Mouse (Mus musculus) stomach, embryonic 15.5 days (tissue): ENCODE measurements around the gene Gm21969. TPM values are rescaled to one million over a fixed set of nuclear protein-coding genes. Genes with fewer than 3 reads are reported as not detected.
A peak's percentile ranks its signal among the peaks of the same experiment; 100 is the strongest.

Source experiments
- ATAC-seq: fragments of 200-750 bp; cut with Nextera tagmentation; 2 replicates; pipeline ENCODE4 v1.8.0; 2017; ENCODE audit warnings: low read depth, moderate number of reproducible peaks, moderate TSS enrichment; ENCODE audit not compliant: insufficient read depth, low FRiP score
- H3K27ac ChIP-seq: fragments of 300-500 bp; sonication (generic); 2 replicates; pipeline ENCODE4 v1.5.1; 2015; ENCODE audit warnings: mild to moderate bottlenecking, inconsistent platforms
- H3K27me3 ChIP-seq: fragments of 300-500 bp; sonication (generic); replicated peaks from 2 replicates; pipeline ENCODE4 v1.6.1; 2015; ENCODE audit warnings: inconsistent platforms
- H3K36me3 ChIP-seq: fragments of 300-500 bp; sonication (generic); 2 replicates; pipeline ENCODE4 v1.6.1; 2015; ENCODE audit warnings: inconsistent platforms
- H3K4me1 ChIP-seq: fragments of 300-500 bp; sonication (generic); 2 replicates; pipeline ENCODE4 v1.6.1; 2015; ENCODE audit warnings: inconsistent platforms
- H3K4me2 ChIP-seq: fragments of 300-500 bp; sonication (generic); 2 replicates; pipeline ENCODE4 v1.6.1; 2015; ENCODE audit warnings: mild to moderate bottlenecking, inconsistent platforms
- H3K4me3 ChIP-seq: fragments of 300-500 bp; sonication (generic); replicated peaks from 2 replicates; pipeline ENCODE4 v1.5.1; 2015; ENCODE audit warnings: inconsistent platforms
- H3K9ac ChIP-seq: fragments of 300-500 bp; sonication (generic); 2 replicates; pipeline ENCODE4 v1.6.1; 2015; ENCODE audit warnings: inconsistent platforms
- H3K9me3 ChIP-seq: fragments of 300-500 bp; sonication (generic); 2 replicates; pipeline ENCODE4 v1.6.1; 2016; ENCODE audit warnings: inconsistent platforms
- WGBS: fragments of 180-500 bp; shearing (Covaris S2); methylation state at CpG from one replicate; pipeline ENCODE4 v1.1.7; 2015; 5-methylcytosine and 5-hydroxymethylcytosine counted together
- polyA plus RNA-seq: library from polyadenylated mRNA; unstranded; fragments of >200 nt; fragmentation: Nextera tagmentation; extraction: Ambion mirVana; gene quantifications from 2 replicates; pipeline ENCODE4 v1.2.1, GENCODE M21; 2015

The Gm21969 gene
- polyA plus RNA-seq, 1 experiment from 2014 or later, result not detected

DNA sequence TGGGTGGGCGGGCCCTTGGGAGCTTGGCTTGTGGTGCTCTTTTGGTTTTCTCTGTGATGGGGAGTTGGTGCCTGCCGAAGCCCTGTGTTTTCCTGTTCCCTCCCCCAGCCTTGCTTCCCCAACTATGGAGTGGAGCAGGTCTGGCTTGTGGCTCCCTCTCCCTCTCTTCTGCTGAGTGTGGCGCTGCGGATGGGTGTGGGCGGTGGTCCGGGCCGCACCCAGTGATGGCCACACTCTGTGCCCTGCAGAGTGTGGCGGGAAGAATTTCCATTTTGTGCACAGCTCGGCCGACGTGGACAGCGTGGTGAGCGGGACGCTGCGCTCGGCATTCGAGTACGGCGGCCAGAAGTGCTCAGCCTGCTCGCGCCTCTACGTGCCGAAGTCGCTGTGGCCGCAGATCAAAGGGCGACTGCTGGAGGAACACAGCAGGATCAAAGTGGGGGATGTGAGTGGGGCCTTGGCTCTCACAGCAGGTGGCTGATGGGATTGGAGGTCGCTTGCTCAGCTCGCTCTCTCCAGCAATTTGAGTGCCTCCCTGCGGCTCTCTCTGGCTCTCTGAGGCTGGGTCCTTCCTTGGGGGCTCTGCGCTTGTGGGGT, 38.9 kb downstream of the Gm21969 start:
- Histone ChIP-seq H3K9ac (no peak overlapping the region), H3K27me3 (peaks cover 3% of the 10 kb centered on the region; the same call in 1 of the 2 replicates)

DNA sequence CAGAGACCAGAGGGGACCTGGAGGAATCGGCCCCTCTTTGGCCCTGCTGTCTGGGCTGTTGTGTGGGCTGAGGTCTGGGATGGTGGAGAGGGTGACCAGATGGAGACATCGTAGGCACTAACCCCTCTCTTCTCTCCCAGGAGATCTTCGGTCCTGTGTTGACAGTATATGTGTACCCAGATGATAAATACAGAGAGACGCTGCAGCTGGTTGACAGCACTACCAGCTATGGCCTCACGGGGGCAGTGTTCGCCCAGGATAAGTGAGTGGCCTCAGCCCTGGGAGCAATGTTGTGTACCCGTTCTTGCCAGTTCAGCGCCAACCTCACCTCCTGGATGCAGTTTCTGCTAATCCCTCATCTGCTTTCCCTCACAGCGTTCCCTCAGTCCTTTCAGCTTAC, 41.0 kb downstream of the Gm21969 start:
- Histone ChIP-seq H3K27ac (no peak overlapping the region), H3K4me2 (no peak overlapping the region), H3K27me3 (peaks cover 3% of the 10 kb centered on the region; the same call in 1 of the 2 replicates), H3K4me1 (peaks cover 11% of the 10 kb centered on the region; the same call in 1 of the 2 replicates), H3K9ac (no peak overlapping the region), H3K9me3 (no peaks in the 10 kb centered on the region), H3K4me3 (no peak overlapping the region), H3K36me3 (peaks cover 12% of the 10 kb centered on the region)
- 14% methylated on average over 9 of the region's 9 CpGs for WGBS
- no peak for ATAC-seq

More for the DNA sequence above, 38.9 kb downstream of the Gm21969 start:
- H3K9me3 ChIP-seq, result no peaks in the 10 kb centered on the region
- peak overlapping the region; percentile 25 for H3K4me3 ChIP-seq
- ATAC-seq, result no peak; the same call in 1 of the 2 replicates
- WGBS, result 7% methylated on average over 30 of the region's 30 CpGs
- peaks cover 11% of the 10 kb centered on the region; the same call in 1 of the 2 replicates for H3K4me1 ChIP-seq
- peak overlapping the region; percentile 55 for H3K4me2 ChIP-seq
- no peak overlapping the region for H3K27ac ChIP-seq
- H3K36me3 ChIP-seq, result peaks cover 3% of the 10 kb centered on the region

DNA sequence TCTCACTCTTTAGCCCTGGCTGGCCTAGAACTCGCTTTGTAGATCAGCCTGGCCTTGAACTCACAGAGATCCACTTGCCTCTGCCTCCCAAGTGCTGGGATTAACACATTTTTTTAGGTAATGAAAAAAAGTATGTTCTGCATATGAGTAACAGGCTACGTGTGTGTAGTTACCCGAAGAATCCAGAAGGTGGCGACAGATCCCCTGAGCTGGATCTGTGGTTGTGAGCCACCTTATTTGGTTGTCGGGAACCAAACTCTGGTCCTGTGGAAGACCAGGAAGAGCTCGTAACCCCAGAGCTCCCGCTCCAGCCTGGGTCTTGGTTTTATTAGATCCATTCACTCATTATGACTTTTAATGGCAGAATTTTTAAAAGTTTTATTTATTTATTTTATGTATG, 43.9 kb downstream of the Gm21969 start:
- no peak overlapping the region for H3K9ac ChIP-seq
- peaks cover 12% of the 10 kb centered on the region for H3K36me3 ChIP-seq
- no peak overlapping the region for H3K4me3 ChIP-seq
- H3K4me2 ChIP-seq, result no peak overlapping the region
- WGBS, result 86% methylated on average over 7 of the region's 7 CpGs
- no peaks in the 10 kb centered on the region; the same call in 1 of the 2 replicates for H3K27me3 ChIP-seq
- peaks cover 5% of the 10 kb centered on the region; the same call in 1 of the 2 replicates for H3K4me1 ChIP-seq
- no peak overlapping the region for H3K27ac ChIP-seq
- no peaks in the 10 kb centered on the region for H3K9me3 ChIP-seq
- ATAC-seq, result no peak

DNA sequence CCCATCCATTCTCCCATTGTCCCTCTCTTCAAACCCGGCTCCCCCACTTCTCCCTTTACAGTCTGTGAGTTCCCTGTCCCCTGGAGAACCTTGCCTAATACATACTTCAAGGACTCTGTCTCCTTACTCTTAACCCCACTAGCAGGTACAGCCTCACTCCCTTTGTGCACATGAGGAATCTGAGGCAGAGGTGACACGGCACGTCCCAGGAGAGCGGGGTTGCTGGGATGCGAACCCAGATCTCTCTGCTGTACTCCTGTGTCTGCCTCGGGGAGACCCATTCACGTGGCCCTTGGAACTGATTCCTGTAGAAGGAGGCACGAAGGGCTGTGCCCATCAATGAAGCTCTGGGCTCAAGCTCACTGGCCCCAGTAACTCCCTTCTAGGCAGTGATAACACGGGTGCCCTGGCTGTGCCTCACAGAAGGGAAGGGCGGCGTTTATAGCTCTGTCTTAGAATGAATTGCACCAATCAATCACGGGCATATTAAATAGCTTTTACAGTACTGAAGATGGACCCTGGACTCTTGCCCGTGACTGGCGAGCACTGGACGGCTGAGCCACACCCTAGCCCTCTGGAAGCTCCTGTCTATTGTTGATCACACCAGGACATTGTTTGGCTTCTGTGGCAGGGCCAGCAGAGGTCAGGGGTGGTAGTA, 47.2 kb downstream of the Gm21969 start:
- no peaks in the 10 kb centered on the region for H3K27me3 ChIP-seq
- no peak overlapping the region for H3K27ac ChIP-seq

DNA sequence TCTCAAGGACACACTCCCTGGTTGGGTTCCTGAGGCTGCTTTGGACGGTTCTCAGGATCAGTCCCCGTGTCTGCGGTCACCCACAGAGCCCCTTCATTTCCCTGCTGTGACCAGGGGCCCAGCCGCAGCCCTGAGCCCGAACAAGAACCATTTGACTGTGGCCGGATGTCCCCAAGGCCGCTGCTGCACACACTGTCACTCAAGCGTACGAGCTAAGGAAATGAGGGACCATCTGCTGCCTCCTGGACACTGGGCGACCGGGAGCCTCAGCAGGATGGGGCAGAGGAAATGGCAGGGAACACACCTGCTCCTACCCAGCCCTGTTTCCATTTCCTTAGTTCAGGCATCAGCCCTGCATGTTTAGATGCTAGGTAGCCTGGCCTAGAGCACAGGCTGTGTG, 47.9 kb downstream of the Gm21969 start:
- 0 out of 2 replicates have a peak overlapping the region, but pooled peaks have one; percentile 4 for H3K27ac ChIP-seq

More for the DNA sequence above, 47.2 kb downstream of the Gm21969 start:
- ATAC-seq, result no peak
- H3K9me3 ChIP-seq, result no peaks in the 10 kb centered on the region
- 73% methylated on average over 15 of the region's 15 CpGs for WGBS
- no peak overlapping the region for H3K4me2 ChIP-seq
- H3K4me3 ChIP-seq, result no peak overlapping the region
- H3K36me3 ChIP-seq, result peaks cover 9% of the 10 kb centered on the region
- no peak overlapping the region for H3K9ac ChIP-seq
- H3K4me1 ChIP-seq, result no peaks in the 10 kb centered on the region

DNA sequence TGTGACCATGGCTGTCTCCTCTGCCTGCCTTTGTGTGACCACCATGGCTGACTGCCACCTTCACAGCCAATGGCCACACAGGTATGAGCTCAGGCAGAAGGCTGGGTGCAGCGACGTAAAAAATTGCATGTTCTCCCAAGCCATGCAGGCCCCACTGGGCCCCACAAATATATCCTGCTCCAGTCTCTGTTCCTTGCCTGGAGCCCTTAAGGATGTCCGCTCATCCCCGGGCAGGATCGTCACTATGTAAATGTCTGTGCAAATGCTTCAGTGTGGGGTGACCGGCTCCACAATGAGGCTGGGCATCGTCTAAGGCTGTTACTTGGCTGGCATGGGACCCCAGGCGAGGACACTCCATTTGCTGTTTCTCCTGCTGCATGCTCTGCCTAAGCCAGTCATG, 50.3 kb downstream of the Gm21969 start, which contains the start of gene Tas1r2:
Gene Tas1r2 (plus strand): TSS at position 301 of the 400 bp plus-strand sequence.
- H3K4me2 ChIP-seq, result no peak within 1 kb of the TSS
- H3K27ac ChIP-seq, result no peak within 1 kb of the TSS
- no peak within 1 kb of the TSS for H3K4me3 ChIP-seq
- H3K27me3 ChIP-seq, result no peaks in the 10 kb centered on the region
- no peak within 1 kb of the TSS for H3K9ac ChIP-seq
- H3K36me3 ChIP-seq, result peaks cover 7% of the 10 kb centered on the region; the same call in 1 of the 2 replicates
- WGBS, result 76% methylated on average over 8 of the region's 8 CpGs
- no peaks in the 10 kb centered on the region for H3K4me1 ChIP-seq
- ATAC-seq, result no peak
- H3K9me3 ChIP-seq, result no peaks in the 10 kb centered on the region

More for the DNA sequence above, 47.9 kb downstream of the Gm21969 start:
- peaks cover 8% of the 10 kb centered on the region for H3K36me3 ChIP-seq
- no peaks in the 10 kb centered on the region for H3K4me1 ChIP-seq
- ATAC-seq, result no peak; the same call in 1 of the 2 replicates
- H3K9me3 ChIP-seq, result no peaks in the 10 kb centered on the region
- 59% methylated on average over 11 of the region's 11 CpGs for WGBS
- H3K27me3 ChIP-seq, result no peaks in the 10 kb centered on the region
- no peak overlapping the region for H3K4me2 ChIP-seq
- no peak overlapping the region for H3K4me3 ChIP-seq
- H3K9ac ChIP-seq, result no peak overlapping the region

DNA sequence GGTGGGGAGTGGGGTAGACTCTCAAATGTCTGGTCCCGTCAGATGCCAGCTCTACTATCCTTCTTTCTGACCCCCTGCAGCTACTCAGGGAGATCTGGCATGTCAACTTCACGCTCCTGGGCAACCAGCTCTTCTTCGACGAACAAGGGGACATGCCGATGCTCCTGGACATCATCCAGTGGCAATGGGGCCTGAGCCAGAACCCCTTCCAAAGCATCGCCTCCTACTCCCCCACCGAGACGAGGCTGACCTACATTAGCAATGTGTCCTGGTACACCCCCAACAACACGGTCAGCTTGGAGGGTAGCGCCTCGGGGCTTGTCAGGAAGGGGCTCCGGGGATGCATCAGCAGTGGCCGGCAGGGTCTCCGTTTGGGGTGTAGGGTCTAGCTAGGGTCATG, 58.9 kb downstream of the Gm21969 start:
- no peak for ATAC-seq
- Histone ChIP-seq H3K4me2 (no peak overlapping the region), H3K27ac (no peak overlapping the region), H3K9me3 (no peaks in the 10 kb centered on the region), H3K4me1 (no peaks in the 10 kb centered on the region), H3K9ac (no peak overlapping the region), H3K4me3 (no peak overlapping the region), H3K36me3 (no peaks in the 10 kb centered on the region), H3K27me3 (no peaks in the 10 kb centered on the region)
- 87% methylated on average over 14 of the region's 14 CpGs for WGBS

DNA sequence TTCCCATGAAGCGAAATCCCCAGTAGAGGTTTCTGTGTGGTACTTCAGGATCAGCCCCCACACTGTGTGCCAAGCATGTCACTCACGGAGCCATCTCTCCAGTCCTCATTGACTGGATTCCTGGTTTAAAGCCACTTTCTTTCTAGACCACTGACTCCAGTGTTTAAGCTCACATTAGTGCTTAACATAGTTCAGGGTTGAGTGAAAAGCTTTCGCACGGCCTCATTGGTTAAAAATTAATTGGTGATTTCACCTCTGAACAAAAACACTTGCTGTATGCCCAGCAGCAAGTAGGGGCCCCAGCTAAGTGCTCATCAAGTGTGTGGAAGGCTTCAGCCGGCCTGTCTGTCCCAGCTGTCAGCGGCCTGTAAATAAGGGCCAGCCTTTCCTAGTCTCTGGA, 64.6 kb downstream of the Gm21969 start:
- no peak overlapping the region for H3K27ac ChIP-seq
- no peaks in the 10 kb centered on the region for H3K36me3 ChIP-seq
- no peak overlapping the region for H3K4me2 ChIP-seq
- H3K4me1 ChIP-seq, result no peaks in the 10 kb centered on the region
- no peak overlapping the region for H3K4me3 ChIP-seq
- no peak overlapping the region for H3K9ac ChIP-seq
- ATAC-seq, result peak; percentile 47; the same call in 1 of the 2 replicates
- no peaks in the 10 kb centered on the region for H3K27me3 ChIP-seq
- WGBS, result 57% methylated on average over 6 of the region's 6 CpGs
- H3K9me3 ChIP-seq, result no peaks in the 10 kb centered on the region

DNA sequence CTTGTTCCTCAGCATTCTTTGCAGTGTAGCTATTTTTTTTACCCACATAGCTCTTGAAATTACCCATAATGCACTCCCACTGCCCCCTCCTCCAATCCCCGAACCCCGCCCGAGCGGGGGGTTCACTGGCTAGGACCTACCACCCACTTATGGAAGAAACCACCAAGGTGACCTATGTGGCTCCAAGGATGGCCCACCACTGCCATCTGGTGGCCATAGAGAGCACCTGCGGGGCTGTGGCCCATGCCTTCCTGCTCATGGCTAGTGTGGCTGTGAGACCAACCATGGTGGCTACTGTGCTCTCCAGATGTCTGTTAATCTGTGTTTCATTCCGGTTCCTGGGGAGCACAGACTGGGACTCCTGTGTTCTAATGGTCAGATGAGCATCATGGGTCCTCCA, 66.9 kb downstream of the Gm21969 start:
- no peak overlapping the region for H3K4me2 ChIP-seq
- no peaks in the 10 kb centered on the region for H3K36me3 ChIP-seq
- H3K4me1 ChIP-seq, result no peaks in the 10 kb centered on the region
- H3K4me3 ChIP-seq, result no peak overlapping the region
- WGBS, result 15% methylated on average over 6 of the region's 6 CpGs
- ATAC-seq, result no peak
- no peaks in the 10 kb centered on the region for H3K9me3 ChIP-seq
- no peak overlapping the region for H3K9ac ChIP-seq
- no peak overlapping the region for H3K27ac ChIP-seq
- H3K27me3 ChIP-seq, result no peaks in the 10 kb centered on the region

DNA sequence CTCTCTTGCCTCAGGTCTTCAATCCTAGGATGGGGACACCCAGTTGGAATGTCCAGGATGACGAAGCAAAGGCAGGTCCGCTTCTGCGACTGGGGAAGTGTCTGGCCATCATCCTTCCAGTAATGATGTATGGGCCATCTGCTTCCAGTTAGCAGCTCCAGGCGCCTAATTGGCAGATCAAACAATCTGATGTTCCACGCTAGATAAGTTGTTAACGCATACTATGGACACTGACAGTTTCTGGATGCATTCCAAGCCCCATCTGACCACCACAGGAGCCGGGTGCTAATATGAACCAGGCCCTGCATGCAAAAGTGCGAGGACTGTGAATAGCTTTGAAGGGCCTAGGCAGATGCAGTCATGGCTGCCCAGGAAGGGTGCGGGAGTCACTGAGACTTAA, 72.7 kb downstream of the Gm21969 start:
- no peaks in the 10 kb centered on the region for H3K9me3 ChIP-seq
- 53% methylated on average over 9 of the region's 9 CpGs for WGBS
- no peak overlapping the region for H3K4me3 ChIP-seq
- no peak overlapping the region for H3K9ac ChIP-seq
- H3K4me2 ChIP-seq, result no peak overlapping the region
- ATAC-seq, result no peak
- no peak overlapping the region for H3K27ac ChIP-seq
- no peaks in the 10 kb centered on the region for H3K4me1 ChIP-seq
- no peaks in the 10 kb centered on the region for H3K36me3 ChIP-seq
- no peaks in the 10 kb centered on the region for H3K27me3 ChIP-seq

DNA sequence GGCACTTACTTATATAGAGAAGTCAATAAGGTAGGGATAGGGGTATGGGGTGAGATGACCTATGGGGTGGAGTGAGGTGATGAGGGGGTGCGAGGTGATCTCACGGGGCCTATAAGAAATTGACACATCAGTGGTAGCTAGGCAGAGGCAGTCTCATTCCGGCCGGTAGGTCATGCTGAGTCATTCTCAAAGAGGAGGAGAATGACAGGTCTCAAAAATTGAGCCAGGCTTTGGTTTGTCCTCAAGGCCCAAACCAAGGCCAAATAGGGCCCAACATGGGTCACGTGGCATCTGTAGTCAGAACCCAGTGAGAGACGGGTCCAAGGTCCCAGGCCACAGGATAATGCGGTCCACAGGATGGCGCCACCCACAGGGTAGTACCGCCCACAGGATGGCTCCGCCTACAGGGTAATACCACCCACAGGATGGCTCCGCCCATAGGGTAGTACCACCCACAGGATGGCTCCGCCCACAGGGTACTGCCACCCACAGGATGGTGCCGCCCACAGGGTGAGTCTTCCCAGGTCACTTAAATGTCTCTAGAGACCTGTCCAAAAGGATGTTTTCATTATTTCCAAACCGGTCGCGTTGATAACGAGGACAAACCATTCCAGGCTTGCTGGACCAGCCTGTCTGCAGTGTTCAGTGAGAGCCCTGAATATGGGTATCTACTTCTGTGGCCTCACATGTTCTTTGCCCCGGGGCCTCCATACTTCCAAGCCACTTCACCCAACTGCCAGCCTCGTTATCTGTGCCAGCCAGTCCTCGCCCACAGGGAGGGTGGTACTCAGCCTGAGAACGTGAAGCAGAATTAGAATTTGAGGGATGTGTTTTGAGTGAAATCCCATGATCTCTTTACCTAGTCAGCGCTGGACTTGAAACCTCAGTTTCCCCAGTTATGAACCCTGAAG, 81.0 kb downstream of the Gm21969 start:
- Histone ChIP-seq H3K27me3 (no peaks in the 10 kb centered on the region), H3K27ac (no peak overlapping the region), H3K9ac (no peak overlapping the region), H3K4me3 (no peak overlapping the region), H3K9me3 (no peaks in the 10 kb centered on the region), H3K36me3 (no peaks in the 10 kb centered on the region), H3K4me1 (no peaks in the 10 kb centered on the region), H3K4me2 (no peak overlapping the region)
- ATAC-seq, result no peak; the same call in 1 of the 2 replicates
- WGBS, result 79% methylated on average over 22 of the region's 22 CpGs
